Mouse (Mus musculus): ENCODE data around the gene Eras. TPM values are rescaled to one million over a fixed set of nuclear protein-coding genes. Genes with fewer than 3 reads are reported as not detected.

Eras gene
- 0.32 and 0.41 TPM in 2 replicates for polyA plus RNA-seq (2012; rRNA removed)

GRCm38 (mm10) chrX:7928270-7928790, at the start of gene Eras:
Eras (minus strand) TSS chrX:7928607.
- Histone ChIP-seq H3K4me1 (ENCODE audit: control insufficient read depth, insufficient read depth, low read length) (peaks cover 12% of the 10 kb centered on the region), H3K27me3 (ENCODE audit: control insufficient read depth, insufficient read depth, low read length) (no peaks in the 10 kb centered on the region), H3K27ac (ENCODE audit: control insufficient read depth, insufficient read depth, low read depth, low read length) (no peak within 1 kb of the TSS; the same call in 1 of the 2 replicates), H3K4me3 (ENCODE audit: control insufficient read depth, low read depth, low read length) (peak within 1 kb of the TSS; percentile 29), H3K36me3 (ENCODE audit: control insufficient read depth, insufficient read depth, low read length) (no peaks in the 10 kb centered on the region)
- TF ChIP-seq POLR2A (IDR thresholded peaks at IDR 0.05; ENCODE audit: control insufficient read depth, low read depth, low read length) (no peak), CTCF (IDR thresholded peaks at IDR 0.05; ENCODE audit: control insufficient read depth, insufficient read depth, insufficient replicate concordance, low read depth, low read length) (no peak)

DNA sequence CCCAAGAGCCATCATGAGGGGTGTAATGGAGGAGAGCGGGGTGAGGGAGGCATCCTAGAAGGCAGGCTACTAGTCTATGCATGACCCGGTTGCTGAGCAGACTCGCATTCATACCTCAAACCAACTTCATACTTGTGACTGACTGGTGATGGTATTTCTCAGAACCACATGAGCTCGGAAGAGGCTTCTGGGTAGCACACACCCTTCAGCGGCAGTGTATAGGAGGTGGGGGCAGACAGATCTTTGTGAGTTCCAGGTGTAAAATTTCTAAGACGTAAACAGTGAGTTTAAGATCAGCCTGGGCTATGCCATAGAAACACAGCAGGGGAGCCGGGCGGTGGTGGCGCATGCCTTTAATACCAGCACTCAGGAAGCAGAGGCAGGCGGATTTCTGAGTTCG, 49.5 kb upstream of the Eras start, which contains the start of gene Gata1:
Gata1 (minus strand) TSS at position 180 of the 400 bp plus-strand sequence.
- H3K36me3 ChIP-seq (ENCODE audit: control insufficient read depth, insufficient read depth, low read length) = no peaks in the 10 kb centered on the region
- no peaks in the 10 kb centered on the region for H3K4me1 ChIP-seq (ENCODE audit: control insufficient read depth, insufficient read depth, low read length)
- no peak within 1 kb of the TSS for H3K27ac ChIP-seq (ENCODE audit: control insufficient read depth, insufficient read depth, low read depth, low read length)
- no peaks in the 10 kb centered on the region for H3K27me3 ChIP-seq (ENCODE audit: control insufficient read depth, insufficient read depth, low read length)
- TF ChIP-seq CTCF (IDR thresholded peaks at IDR 0.05; ENCODE audit: control insufficient read depth, insufficient read depth, insufficient replicate concordance, low read depth, low read length) = no peak
- TF ChIP-seq POLR2A (IDR thresholded peaks at IDR 0.05; ENCODE audit: control insufficient read depth, low read depth, low read length) = no peak
- H3K4me3 ChIP-seq (ENCODE audit: control insufficient read depth, low read depth, low read length) = no peak within 1 kb of the TSS

- Histone ChIP-seq H3K4me3 (ENCODE audit: control insufficient read depth, low read depth, low read length) (no peak overlapping the region), H3K27me3 (ENCODE audit: control insufficient read depth, insufficient read depth, low read length) (no peaks in the 10 kb centered on the region), H3K27ac (ENCODE audit: control insufficient read depth, insufficient read depth, low read depth, low read length) (no peak overlapping the region; the same call in 1 of the 2 replicates), H3K4me1 (ENCODE audit: control insufficient read depth, insufficient read depth, low read length) (no peaks in the 10 kb centered on the region), H3K36me3 (ENCODE audit: control insufficient read depth, insufficient read depth, low read length) (no peaks in the 10 kb centered on the region)
- TF ChIP-seq POLR2A (IDR thresholded peaks at IDR 0.05; ENCODE audit: control insufficient read depth, low read depth, low read length) (no peak), CTCF (IDR thresholded peaks at IDR 0.05; ENCODE audit: control insufficient read depth, insufficient read depth, insufficient replicate concordance, low read depth, low read length) (no peak)
Observed at GRCm38 (mm10) chrX:7971292-7971691, 42.9 kb upstream of the Eras start.

DNA sequence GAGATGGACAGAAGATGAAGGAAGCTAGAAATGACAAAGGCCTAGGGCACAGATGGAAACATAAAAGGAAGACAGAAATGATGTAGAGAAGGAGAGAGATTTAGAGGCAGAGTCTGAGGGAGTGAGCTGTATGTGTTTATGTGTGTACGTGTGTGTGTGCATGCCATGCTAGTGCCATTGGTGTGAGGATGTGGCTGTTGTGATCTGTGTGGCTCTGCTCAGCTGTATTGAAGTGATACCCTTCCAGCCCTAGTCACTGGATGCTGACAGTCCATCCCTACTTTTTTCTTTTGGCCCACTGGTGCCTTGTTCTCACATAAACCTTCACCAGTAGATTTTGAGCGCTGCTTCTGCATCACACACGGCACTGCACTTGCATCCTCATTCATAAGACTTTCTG, 40.5 kb upstream of the Eras start:
- no peak overlapping the region for H3K4me3 ChIP-seq (ENCODE audit: control insufficient read depth, low read depth, low read length)
- H3K27me3 ChIP-seq (ENCODE audit: control insufficient read depth, insufficient read depth, low read length) = no peaks in the 10 kb centered on the region
- H3K4me1 ChIP-seq (ENCODE audit: control insufficient read depth, insufficient read depth, low read length) = no peaks in the 10 kb centered on the region
- H3K36me3 ChIP-seq (ENCODE audit: control insufficient read depth, insufficient read depth, low read length) = no peaks in the 10 kb centered on the region
- no peak overlapping the region for H3K27ac ChIP-seq (ENCODE audit: control insufficient read depth, insufficient read depth, low read depth, low read length)
- no peak for TF ChIP-seq CTCF (IDR thresholded peaks at IDR 0.05; ENCODE audit: control insufficient read depth, insufficient read depth, insufficient replicate concordance, low read depth, low read length)
- TF ChIP-seq POLR2A (IDR thresholded peaks at IDR 0.05; ENCODE audit: control insufficient read depth, low read depth, low read length) = no peak

DNA sequence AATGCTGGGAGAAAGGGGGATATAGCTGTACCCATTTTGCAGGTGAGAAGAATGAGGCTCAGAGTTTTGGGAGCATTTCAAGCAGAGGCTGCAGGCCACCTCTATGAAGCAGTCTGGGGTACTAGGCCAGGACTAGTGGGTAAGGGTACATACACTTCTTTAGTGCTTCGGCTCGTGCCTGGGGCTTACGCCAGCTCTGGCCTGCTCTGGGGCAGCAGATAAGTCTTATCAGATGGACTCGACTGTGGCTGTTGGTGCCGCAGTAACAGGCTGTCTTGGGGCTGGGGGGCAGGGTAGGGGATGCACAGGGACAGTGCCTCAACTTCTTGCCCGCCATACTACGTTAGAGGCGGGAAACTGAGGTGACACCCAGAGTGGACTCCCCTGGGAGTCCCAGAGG, 39.8 kb upstream of the Eras start:
- H3K27me3 ChIP-seq (ENCODE audit: control insufficient read depth, insufficient read depth, low read length) = no peaks in the 10 kb centered on the region
- H3K36me3 ChIP-seq (ENCODE audit: control insufficient read depth, insufficient read depth, low read length) = no peaks in the 10 kb centered on the region
- no peak overlapping the region for H3K27ac ChIP-seq (ENCODE audit: control insufficient read depth, insufficient read depth, low read depth, low read length)
- H3K4me3 ChIP-seq (ENCODE audit: control insufficient read depth, low read depth, low read length) = no peak overlapping the region
- TF ChIP-seq POLR2A (IDR thresholded peaks at IDR 0.05; ENCODE audit: control insufficient read depth, low read depth, low read length) (no peak), CTCF (IDR thresholded peaks at IDR 0.05; ENCODE audit: control insufficient read depth, insufficient read depth, insufficient replicate concordance, low read depth, low read length) (no peak)
- no peaks in the 10 kb centered on the region for H3K4me1 ChIP-seq (ENCODE audit: control insufficient read depth, insufficient read depth, low read length)

- no peak overlapping the region for H3K4me3 ChIP-seq (ENCODE audit: control insufficient read depth, low read depth, low read length)
- no peaks in the 10 kb centered on the region for H3K4me1 ChIP-seq (ENCODE audit: control insufficient read depth, insufficient read depth, low read length)
- H3K27me3 ChIP-seq (ENCODE audit: control insufficient read depth, insufficient read depth, low read length) = no peaks in the 10 kb centered on the region
- H3K36me3 ChIP-seq (ENCODE audit: control insufficient read depth, insufficient read depth, low read length) = no peaks in the 10 kb centered on the region
- no peak overlapping the region for H3K27ac ChIP-seq (ENCODE audit: control insufficient read depth, insufficient read depth, low read depth, low read length)
- no peak for TF ChIP-seq POLR2A (IDR thresholded peaks at IDR 0.05; ENCODE audit: control insufficient read depth, low read depth, low read length)
- no peak for TF ChIP-seq CTCF (IDR thresholded peaks at IDR 0.05; ENCODE audit: control insufficient read depth, insufficient read depth, insufficient replicate concordance, low read depth, low read length)
Observed at GRCm38 (mm10) chrX:7967596-7968201, 39.3 kb upstream of the Eras start.

GRCm38 (mm10) chrX:7966161-7966560, 37.8 kb upstream of the Eras start:
- H3K4me1 ChIP-seq (ENCODE audit: control insufficient read depth, insufficient read depth, low read length) = no peaks in the 10 kb centered on the region
- TF ChIP-seq CTCF (IDR thresholded peaks at IDR 0.05; ENCODE audit: control insufficient read depth, insufficient read depth, insufficient replicate concordance, low read depth, low read length) = no peak
- no peak for TF ChIP-seq POLR2A (IDR thresholded peaks at IDR 0.05; ENCODE audit: control insufficient read depth, low read depth, low read length)
- H3K27me3 ChIP-seq (ENCODE audit: control insufficient read depth, insufficient read depth, low read length) = no peaks in the 10 kb centered on the region
- no peaks in the 10 kb centered on the region for H3K36me3 ChIP-seq (ENCODE audit: control insufficient read depth, insufficient read depth, low read length)
- no peak overlapping the region for H3K27ac ChIP-seq (ENCODE audit: control insufficient read depth, insufficient read depth, low read depth, low read length)
- H3K4me3 ChIP-seq (ENCODE audit: control insufficient read depth, low read depth, low read length) = no peak overlapping the region

All from testis, adult 2 months (tissue).